Mouse (Mus musculus) embryo, embryonic 10.5 days (tissue): ENCODE measurements at regions not wholly inside any gene's neighbourhood (a gene's known extent, or its start where the extent isn't known, plus 50 kb on each side); places are given as distances from the start of the nearest gene placed in this dataset.
A peak's percentile ranks its signal among the peaks of the same experiment; 100 is the strongest.

Experiments
- DNase-seq: peaks from one replicate; pipeline ENCODE4 v3.0.0-alpha.2; 2015; ENCODE audit warnings: low spot score

GRCm38 (mm10) chr9:46632576-46632975, 312.8 kb upstream of the 4931429L15Rik start:
- no peak for DNase-seq

GRCm38 (mm10) chr9:46622255-46622654, 302.5 kb upstream of the 4931429L15Rik start:
- DNase-seq = no peak

- no peak for DNase-seq
Measured at GRCm38 (mm10) chr9:46621851-46622250, 302.1 kb upstream of the 4931429L15Rik start.

GRCm38 (mm10) chr9:46610101-46611005, 290.6 kb upstream of the 4931429L15Rik start:
- DNase-seq = peak; percentile 69

- DNase-seq = no peak
Measured at GRCm38 (mm10) chr9:46608695-46609094, 288.9 kb upstream of the 4931429L15Rik start.

GRCm38 (mm10) chr9:46600803-46601202, 281.0 kb upstream of the 4931429L15Rik start:
- DNase-seq = no peak

GRCm38 (mm10) chr9:46599931-46600708, 280.3 kb upstream of the 4931429L15Rik start:
- peak; percentile 8 for DNase-seq

GRCm38 (mm10) chr9:46598518-46598917, 278.7 kb upstream of the 4931429L15Rik start:
- DNase-seq = no peak

GRCm38 (mm10) chr9:46593444-46593843, 273.7 kb upstream of the 4931429L15Rik start:
- DNase-seq = no peak

- DNase-seq = no peak
Measured at GRCm38 (mm10) chr9:46592908-46593307, 273.1 kb upstream of the 4931429L15Rik start.

- DNase-seq = no peak
Measured at GRCm38 (mm10) chr9:46586818-46587217, 267.0 kb upstream of the 4931429L15Rik start.

GRCm38 (mm10) chr9:46581844-46582243, 262.1 kb upstream of the 4931429L15Rik start:
- DNase-seq = no peak

GRCm38 (mm10) chr9:46562301-46562700, 242.5 kb upstream of the 4931429L15Rik start:
- no peak for DNase-seq

GRCm38 (mm10) chr9:46558481-46558880, 238.7 kb upstream of the 4931429L15Rik start:
- no peak for DNase-seq

GRCm38 (mm10) chr9:46557781-46558180, 238.0 kb upstream of the 4931429L15Rik start:
- DNase-seq = no peak

GRCm38 (mm10) chr9:46555156-46555555, 235.4 kb upstream of the 4931429L15Rik start:
- no peak for DNase-seq

- no peak for DNase-seq
Measured at GRCm38 (mm10) chr9:46554586-46555152, 234.9 kb upstream of the 4931429L15Rik start.

GRCm38 (mm10) chr9:46549416-46549815, 229.6 kb upstream of the 4931429L15Rik start:
- no peak for DNase-seq

- no peak for DNase-seq
Measured at GRCm38 (mm10) chr9:46544326-46544725, 224.5 kb upstream of the 4931429L15Rik start.

GRCm38 (mm10) chr9:46541001-46541400, 221.2 kb upstream of the 4931429L15Rik start:
- DNase-seq = no peak

GRCm38 (mm10) chr9:46538616-46539015, 218.8 kb upstream of the 4931429L15Rik start:
- peak; percentile 58 for DNase-seq

GRCm38 (mm10) chr9:46516401-46517130, 196.8 kb upstream of the 4931429L15Rik start:
- no peak for DNase-seq
